Mouse (Mus musculus) lung, postnatal 0 days (tissue): ENCODE results near the gene Slc46a1.
A peak's percentile ranks its signal among the peaks of the same experiment; 100 is the strongest.

ENCODE experiments used
- CTCF ChIP-seq: IDR thresholded peaks from 2 replicates; pipeline ENCODE4 v1.5.1; 2016; ENCODE audit warnings: antibody characterized with exemption, mild to moderate bottlenecking
- EP300 ChIP-seq: IDR thresholded peaks from 2 replicates; pipeline ENCODE4 v1.6.1; 2016; ENCODE audit warnings: antibody characterized with exemption, mild to moderate bottlenecking, control low read depth

DNA sequence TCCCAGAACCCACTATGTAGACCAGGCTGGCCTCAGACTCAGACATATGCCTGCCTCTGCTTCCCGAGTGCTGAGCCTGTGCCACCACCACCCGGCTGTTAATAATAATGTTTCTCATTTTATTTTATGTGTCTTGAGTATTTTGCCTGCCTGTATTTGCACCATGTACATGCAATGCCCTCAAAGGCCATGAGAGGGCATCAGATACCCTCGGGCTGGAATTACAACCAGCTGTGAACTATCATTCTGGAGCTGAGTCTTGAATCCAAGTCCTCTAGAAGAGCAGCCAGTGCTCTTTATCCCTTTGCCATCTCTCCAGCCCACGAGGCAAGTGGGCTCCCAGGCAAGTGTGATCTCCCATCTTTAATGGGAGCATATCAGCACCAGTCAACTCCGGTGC, 10.2 kb upstream of the Slc46a1 start:
- TF ChIP-seq CTCF (peak; percentile 77), EP300 (no peak)
